Mouse (Mus musculus): ENCODE measurements around the gene Bid.
"Not testable (repeated sequence)": the region's sequence is repeated elsewhere in the genome, so short reads cannot be mapped to it uniquely, and the experiment has no call there.

Gene Bid

DNA sequence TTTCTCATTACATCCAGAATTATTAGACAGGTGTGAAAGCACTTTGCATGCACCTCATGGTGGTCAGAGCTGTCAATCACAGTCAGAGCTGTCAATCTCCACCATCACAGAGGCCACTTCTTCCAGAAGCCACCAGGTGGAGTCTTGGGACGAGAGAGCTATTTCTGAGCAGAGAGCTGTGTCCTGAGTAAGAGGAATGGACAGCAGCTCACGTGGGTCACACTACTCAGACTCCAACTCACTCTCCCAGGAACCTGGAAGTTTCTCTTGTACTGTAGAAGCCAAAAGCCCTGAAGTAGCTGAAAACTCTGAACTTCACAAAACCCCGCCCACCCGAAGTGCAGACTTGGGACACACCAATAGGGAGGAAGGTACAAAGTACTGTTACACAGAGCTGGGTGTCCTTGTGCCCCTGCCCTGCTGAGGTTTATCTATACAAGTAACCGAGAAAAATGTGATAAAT, 13.2 kb downstream of the Bid start:
- no peak for DNase-seq (ENCODE audit: low spot score in 2 of 2)

DNA sequence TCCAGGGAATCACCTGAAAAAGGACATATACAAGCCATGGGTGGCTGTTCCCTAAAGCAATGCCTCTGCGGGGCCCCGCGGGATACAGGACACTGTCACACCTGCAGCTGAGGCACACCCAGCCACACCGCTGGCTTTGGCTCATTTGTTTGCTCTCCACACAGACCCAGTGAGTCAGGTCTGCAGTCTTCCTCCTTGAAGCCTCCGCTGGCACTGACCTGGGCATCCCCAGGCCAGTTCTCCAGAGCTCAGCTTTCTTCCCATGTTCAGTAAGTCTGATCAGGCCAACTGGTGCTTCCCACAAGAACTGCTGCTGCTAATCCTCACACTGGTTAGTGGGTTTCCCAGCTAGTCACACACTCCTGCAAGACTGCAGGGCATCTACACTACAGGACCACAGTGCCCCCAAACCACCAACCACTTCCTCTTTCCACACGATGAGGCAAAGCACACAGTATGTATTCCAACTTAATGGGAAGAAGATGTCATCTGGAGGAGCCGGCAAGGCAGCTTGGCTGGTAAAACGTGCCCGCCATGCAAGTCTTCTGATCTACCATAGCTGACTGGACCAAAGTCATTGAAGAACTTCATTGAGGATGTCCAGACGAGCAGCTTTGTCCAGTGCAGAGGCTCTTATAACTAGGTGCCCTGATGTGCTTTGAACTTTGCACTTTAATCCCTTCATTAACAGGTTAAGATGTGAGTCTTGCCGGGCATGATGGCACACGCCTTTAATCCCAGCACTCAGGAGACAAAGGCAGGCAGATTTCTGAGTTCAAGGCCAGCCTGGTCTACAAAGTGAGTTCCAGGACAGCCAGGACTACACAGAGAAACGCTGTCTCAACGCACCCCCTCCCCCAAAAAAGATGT, 14.6 kb downstream of the Bid start:
- no peak for DNase-seq (ENCODE audit: low spot score in 2 of 2)

DNA sequence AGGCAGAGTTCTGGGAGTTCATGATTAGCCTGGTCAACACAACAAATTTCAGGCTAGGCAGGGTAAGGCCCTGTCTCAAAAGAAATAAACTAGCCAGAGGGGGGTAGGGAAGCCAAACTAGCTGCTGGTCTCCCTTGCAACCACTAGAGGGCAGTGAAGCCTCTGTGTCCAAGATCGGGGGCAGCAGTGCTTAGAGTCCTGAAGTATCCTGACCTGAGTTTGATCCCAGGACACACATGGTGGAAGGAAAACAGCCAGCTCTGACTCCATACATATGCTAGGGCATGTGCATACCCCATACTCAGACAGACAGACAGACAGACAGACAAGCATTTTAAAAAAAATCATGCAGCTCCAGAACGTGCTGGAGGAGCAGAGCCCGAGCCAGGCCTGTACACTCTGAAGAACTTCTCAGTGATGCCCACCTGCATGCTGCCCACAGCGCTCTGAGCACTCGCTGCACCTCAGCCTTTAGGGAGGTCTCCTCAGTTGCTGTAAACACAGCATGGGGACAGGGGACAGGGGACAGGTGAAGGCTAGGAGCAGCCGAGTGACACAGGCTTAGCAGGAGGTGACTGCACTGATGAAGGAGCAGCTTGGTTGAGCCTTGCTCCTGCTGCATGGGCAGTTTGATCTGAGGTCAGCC, 18.3 kb downstream of the Bid start:
- no peak for DNase-seq (ENCODE audit: low spot score in 2 of 2)

DNA sequence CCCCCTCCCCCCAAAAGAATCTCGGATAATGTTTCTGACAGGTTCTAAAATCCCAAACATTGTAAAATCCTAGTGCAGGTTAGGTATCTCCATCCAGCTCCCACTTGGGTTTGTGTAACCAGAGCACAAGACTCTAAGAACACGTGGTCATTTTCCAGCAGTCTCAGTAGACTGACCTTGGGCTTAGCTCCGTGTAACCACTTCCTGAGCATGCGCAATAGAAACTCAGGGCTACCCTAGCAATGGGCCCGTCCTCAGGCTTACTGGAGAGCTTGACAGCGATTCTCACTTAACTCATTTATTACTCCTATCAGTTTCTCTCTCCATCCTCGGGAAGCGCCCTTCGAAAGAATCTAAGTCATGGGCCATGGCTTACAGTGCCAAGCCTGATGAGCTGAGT, 22.1 kb downstream of the Bid start:
- DNase-seq (ENCODE audit: low spot score in 2 of 2) = no peak

DNA sequence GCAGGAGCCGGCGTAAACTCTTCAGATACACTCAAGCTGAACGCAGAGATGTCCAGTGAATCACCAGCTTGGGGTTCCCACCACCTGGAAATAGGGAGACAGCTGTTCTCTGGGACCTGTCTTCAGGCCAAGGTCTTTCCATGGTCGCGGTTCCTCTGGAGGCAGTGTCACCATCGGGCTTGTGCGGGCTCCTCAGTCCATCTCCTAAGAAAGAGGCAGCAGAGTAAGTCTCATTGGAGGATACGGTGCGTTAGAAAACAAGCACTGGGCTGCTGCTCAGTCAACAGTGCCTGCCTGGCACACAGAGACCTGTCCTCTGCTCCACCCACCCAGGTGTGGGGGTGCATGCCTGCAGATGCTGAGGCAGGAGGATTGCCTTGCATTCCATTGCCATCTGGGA, 22.6 kb downstream of the Bid start:
- no peak for DNase-seq (ENCODE audit: low spot score in 2 of 2)

DNA sequence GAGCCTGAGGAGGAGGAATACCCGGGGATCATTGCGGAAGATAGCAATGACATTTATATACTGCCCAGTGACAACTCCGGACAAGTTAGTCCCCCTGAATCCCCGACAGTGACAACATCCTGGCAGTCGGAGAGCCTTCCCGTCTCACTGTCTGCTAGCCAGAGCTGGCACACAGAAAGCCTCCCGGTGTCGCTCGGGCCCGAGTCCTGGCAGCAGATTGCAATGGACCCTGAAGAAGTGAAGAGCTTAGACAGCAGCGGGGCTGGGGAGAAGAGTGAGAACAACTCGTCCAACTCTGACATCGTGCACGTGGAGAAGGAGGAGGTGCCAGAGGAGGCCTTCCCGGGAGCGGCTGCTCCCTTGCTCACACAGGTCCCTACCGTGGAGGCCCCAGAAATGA, 30.0 kb downstream of the Bid start:
- DNase-seq (ENCODE audit: low spot score in 2 of 2) = no peak

DNA sequence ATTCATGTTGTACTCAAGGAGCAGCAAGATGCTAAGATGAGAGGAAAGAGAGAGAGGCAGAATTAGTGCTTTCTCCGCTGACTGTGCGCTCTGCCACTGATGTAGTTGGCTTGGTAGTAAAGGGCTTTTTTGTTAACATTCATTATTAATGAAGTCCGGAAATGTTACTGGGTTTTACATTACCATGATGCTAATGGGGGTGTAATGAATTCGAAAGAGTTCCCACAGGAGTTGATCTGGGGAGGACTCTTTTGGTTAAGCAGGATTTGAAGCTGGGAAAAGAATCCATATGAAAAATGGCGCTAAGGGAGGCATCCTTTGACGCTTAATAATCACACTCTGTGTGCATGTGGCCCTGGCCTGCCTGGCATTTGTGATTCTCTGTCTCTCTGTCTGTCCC, 32.2 kb downstream of the Bid start:
- no peak for DNase-seq (ENCODE audit: low spot score in 2 of 2)

DNA sequence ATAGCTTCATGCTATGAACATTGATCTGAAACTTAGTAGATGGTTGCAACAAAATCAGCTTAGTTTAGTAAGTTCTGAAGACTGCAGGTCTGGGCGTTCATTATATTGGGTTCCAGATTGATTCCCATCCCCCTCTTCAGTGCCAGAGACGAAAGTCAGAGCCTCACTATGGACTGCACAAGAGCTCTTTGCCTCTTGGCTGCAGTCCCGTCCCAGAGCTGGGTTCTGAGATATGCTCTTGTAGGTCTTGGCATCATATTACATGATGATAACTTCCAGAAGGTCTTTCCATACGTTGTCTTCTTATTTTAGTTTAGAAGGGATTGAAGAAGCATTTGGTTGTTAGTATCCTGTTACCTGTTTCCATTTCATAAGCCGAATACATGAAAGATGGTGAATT, 37.6 kb downstream of the Bid start:
- no peak for DNase-seq (ENCODE audit: low spot score in 2 of 2)

DNA sequence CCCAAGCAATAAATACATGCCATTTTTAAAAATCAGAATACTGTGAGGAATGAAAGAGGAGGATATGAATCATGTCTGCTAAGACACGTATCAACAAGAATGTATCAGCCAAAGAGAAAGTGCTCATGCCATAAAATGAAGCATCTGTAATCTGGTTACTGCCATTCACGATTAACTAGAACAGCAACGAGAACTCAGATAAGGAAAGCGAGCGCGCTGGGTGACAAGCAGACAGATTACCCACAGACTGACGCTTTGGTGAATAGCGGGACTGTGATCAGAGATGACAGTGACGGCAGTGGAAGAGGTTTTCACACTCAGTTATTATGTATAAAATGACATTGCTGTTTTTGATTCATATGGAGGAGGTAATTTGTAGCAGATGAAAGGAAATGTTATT, 42.8 kb downstream of the Bid start:
- no peak for DNase-seq (ENCODE audit: low spot score in 2 of 2)

DNA sequence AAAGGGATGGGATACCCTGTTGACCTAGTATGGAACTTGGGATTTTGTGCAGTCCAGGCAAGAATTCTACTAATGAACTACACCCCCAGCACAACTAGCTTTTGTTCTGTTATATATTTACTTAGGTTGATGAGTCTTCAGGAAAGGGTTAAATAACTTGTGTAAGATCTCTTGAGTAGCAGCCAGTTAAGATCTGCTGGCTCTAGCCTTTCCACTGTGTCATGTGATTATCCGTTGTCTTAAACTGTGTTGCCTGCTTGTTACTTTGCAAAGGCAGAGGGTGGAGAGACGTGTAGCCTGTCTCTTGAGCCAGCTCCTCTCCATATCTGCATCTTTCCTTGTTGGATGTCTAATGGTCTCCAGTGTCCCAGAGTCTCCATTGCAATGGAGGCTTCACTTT, 45.4 kb downstream of the Bid start:
- DNase-seq (ENCODE audit: low spot score in 2 of 2) = no peak

DNA sequence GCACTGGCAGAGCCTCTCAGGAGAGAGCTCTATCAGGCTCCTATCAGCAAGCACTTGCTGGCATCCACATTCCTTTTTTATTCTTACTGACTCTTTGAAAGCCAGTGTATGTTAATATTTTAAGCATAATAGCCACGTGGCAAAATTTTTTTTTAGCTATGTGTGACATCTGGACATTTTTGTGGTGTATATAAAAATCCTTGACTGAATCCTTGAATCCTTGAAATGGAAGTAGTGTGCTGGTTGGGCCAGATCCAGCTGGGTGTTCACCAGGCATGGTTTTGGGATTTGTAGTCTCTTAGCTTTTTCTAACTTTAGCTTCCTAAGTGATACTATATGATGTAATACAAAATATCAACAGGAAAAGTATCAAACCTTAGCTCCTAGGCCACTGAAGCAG, 47.8 kb downstream of the Bid start:
- DNase-seq (ENCODE audit: low spot score in 2 of 2) = peak in 1 of 2 experiments; percentile 22

DNA sequence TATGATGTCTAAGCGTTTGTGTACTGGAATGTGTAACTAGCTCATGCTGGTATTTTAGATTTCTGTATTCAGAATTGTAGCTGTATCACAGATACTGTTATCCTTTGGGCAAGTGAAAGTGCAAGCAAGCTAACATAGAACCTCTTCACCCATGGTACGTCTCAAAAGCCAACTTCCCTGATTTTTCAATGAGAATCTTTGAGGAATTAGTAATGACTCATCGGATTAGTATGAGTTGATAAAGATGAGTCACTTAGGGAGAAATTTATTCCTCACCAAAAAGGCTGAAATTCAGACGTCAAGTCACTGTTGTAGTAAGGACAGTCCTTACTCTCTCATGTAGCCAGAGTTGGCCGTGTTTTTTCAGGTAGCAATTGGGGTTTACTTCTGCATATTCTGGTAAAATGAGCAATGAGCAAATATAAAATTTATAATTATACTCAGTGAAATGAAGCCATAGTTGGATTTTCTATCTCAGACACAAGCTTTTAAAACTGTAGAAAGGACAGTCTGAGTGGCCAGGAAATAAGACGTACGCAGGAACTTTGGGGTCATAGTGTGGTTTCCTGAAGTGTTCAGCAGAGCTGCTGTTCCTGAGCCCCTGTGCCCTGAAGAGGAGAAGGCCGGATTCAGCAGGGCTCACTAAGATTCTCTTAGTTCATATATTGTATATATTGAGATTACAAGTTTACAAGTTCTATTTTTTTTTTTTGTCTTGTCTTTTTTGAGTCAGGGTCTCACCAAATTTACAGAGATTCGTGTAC, 50.4 kb downstream of the Bid start:
- no peak for DNase-seq (ENCODE audit: low spot score in 2 of 2)

DNA sequence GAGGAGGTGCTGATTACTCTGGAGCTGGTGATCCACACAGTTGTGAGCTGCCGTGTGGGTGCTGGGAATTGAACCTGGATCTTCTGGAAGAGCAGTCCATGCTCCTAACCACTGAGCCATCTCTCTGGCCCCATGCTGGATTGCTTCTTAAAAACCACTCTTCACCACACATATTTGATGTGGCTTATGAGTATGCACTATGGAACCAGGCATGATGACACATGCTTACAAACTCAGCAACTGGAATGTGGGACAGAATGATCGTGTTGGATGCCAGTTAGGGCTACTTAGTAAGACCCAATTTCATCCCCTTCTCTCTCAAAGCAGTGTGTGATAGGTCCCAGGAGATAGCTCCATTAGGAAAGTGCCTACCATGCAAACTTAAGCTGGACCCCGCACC, 56.6 kb downstream of the Bid start:
- DNase-seq (ENCODE audit: low spot score in 2 of 2) = no peak

DNA sequence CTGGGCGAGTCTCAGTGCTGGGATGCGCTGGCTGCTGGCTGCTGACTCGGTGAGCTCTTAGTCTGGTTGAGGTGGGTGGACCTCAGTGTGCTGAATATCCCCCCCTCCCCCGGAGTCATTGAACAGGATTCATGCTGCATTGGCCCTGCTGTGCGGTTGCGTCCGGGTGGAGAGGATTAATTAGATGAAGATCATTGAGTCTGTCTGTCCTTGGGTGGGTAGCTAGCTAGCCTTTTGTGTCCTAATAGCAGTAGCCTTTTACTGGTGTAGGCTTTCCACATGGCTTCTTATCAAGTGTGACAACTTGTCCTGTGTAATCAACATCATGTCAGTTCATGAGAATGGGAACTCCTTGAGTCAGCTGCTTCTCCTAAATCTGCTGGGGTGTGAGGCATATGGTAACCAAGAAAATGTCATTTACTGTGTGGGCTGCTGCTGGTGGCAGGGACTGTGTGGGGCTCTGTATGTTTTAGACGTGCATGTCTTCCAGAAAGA, 58.4 kb downstream of the Bid start:
- DNase-seq (ENCODE audit: low spot score in 2 of 2) = peak in 1 of 2 experiments; percentile 56

DNA sequence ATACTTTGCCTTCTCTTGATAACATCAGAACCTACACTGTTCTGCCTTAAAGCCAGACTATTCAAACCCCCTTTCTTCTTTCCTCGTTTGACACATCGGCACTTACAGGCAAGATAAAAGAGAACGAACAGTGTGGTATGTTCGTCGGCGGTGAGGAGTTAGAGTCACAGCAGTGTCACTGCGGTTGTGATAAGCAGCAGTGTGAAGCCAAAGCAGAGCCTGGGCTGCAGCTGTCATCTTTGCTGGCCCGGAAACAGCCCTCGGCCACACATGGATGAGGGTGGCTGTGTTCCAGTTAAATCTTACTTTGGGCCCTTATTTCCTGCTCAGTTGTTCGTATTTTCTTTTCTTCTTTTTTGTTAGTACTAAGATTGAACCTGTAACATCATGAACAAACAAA, 62.2 kb downstream of the Bid start:
- no peak for DNase-seq (ENCODE audit: low spot score in 2 of 2)

DNA sequence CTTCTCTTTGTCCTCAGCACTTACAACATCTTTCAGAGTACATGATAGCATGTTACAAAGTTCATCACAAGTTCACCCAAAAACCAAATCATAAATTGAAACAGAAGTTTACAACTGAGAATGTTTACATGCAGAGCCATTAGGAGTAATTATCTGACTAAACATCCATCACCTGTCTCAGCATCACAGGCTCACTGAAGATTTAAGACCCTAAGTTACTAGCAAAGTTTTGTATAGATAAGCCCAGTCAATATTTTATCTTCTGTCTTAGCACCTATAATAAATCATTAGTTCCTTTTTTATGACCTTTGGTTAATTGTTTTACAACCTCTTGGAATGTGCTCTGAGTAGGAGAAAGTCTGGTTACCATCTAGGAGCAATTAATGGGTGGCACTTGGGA, 65.9 kb downstream of the Bid start:
- not testable (repeated sequence) for DNase-seq (ENCODE audit: low spot score in 2 of 2)

All from frontal cortex, postnatal 10 days (tissue).